Mouse (Mus musculus) thymus, postnatal 14 days (tissue): ENCODE data around the gene Phc2.
"Not testable (repeated sequence)": the region's sequence is repeated elsewhere in the genome, so short reads cannot be mapped to it uniquely, and the experiment has no call there.

ENCODE experiments used
- DNase-seq: peaks from one replicate; pipeline ENCODE4 v3.0.0; 2021

Phc2 gene

GRCm38 (mm10) chr4:128654505-128655381 is at the start of gene Phc2:
Gene Phc2 (plus strand): TSS chr4:128654702.
- peak; percentile 97 for DNase-seq

- no peak for DNase-seq
Observed at GRCm38 (mm10) chr4:128606586-128606985, 47.9 kb upstream of the Phc2 start.

GRCm38 (mm10) chr4:128607661-128608060 is 46.8 kb upstream of the Phc2 start:
- no peak for DNase-seq

GRCm38 (mm10) chr4:128609276-128609924 is 45.1 kb upstream of the Phc2 start:
- no peak for DNase-seq

- DNase-seq, result peak; percentile 96
Observed at GRCm38 (mm10) chr4:128609925-128610402, 44.5 kb upstream of the Phc2 start, which contains the start of gene Zscan20. Gene Zscan20 (minus strand): TSS chr4:128610098.

- no peak for DNase-seq
Observed at GRCm38 (mm10) chr4:128610706-128611105, 43.8 kb upstream of the Phc2 start.

- DNase-seq, result not testable (repeated sequence)
Observed at GRCm38 (mm10) chr4:128611726-128612125, 42.8 kb upstream of the Phc2 start.

- peak; percentile 57 for DNase-seq
Observed at GRCm38 (mm10) chr4:128613326-128613725, 41.2 kb upstream of the Phc2 start.

- peak; percentile 49 for DNase-seq
Observed at GRCm38 (mm10) chr4:128615761-128616160, 38.7 kb upstream of the Phc2 start.

GRCm38 (mm10) chr4:128617363-128618120 is 37.0 kb upstream of the Phc2 start:
- DNase-seq, result peak; percentile 55

- peak; percentile 86 for DNase-seq
Observed at GRCm38 (mm10) chr4:128618246-128618911, 36.1 kb upstream of the Phc2 start, which contains the start of gene Tlr12. Gene Tlr12 (minus strand): TSS chr4:128618619.

- no peak for DNase-seq
Observed at GRCm38 (mm10) chr4:128618963-128619362, 35.5 kb upstream of the Phc2 start.

- no peak for DNase-seq
Observed at GRCm38 (mm10) chr4:128620572-128620971, 33.9 kb upstream of the Phc2 start.

GRCm38 (mm10) chr4:128621109-128621508 is 33.4 kb upstream of the Phc2 start:
- DNase-seq, result no peak

- DNase-seq, result no peak
Observed at GRCm38 (mm10) chr4:128635451-128635850, 19.1 kb upstream of the Phc2 start.

GRCm38 (mm10) chr4:128635894-128636585 is 18.5 kb upstream of the Phc2 start:
- no peak for DNase-seq

- no peak for DNase-seq
Observed at GRCm38 (mm10) chr4:128637250-128637649, 17.3 kb upstream of the Phc2 start.

- no peak for DNase-seq
Observed at GRCm38 (mm10) chr4:128638265-128638923, 16.1 kb upstream of the Phc2 start.

- DNase-seq, result no peak
Observed at GRCm38 (mm10) chr4:128641766-128642717, 12.5 kb upstream of the Phc2 start.

GRCm38 (mm10) chr4:128645896-128646295 is 8.6 kb upstream of the Phc2 start:
- DNase-seq, result no peak
